Mouse (Mus musculus): ENCODE data around the gene Agap1. TPM values are rescaled to one million over a fixed set of nuclear protein-coding genes. Genes with fewer than 3 reads are reported as not detected.

Gene Agap1
- polyA plus RNA-seq, 1 experiment, result 31.6 TPM

GRCm38 (mm10) chr1:89938884-89939595 lies 484.4 kb downstream of the Agap1 start:
- no peak for TF ChIP-seq POLR2A (IDR thresholded peaks at IDR 0.05; ENCODE audit: low read depth, low read length)
- peak; percentile 44 for TF ChIP-seq CTCF (conservative IDR thresholded peaks at IDR 0.05; ENCODE audit: insufficient read depth, insufficient read length, low read depth, low read length)
- WGBS, result 51% methylated on average over 16 of the region's 16 CpGs
- no peak for DNase-seq

GRCm38 (mm10) chr1:89939596-89939960 lies 485.0 kb downstream of the Agap1 start:
- 37% methylated on average over 16 of the region's 16 CpGs for WGBS
- no peak overlapping the region for H3K27ac ChIP-seq (ENCODE audit: insufficient read depth, low read depth, low read length)
- peaks cover 13% of the 10 kb centered on the region for H3K27me3 ChIP-seq (replicated peaks; ENCODE audit: control insufficient read depth, insufficient read depth, low read length)
- no peak overlapping the region for H3K4me3 ChIP-seq (ENCODE audit: insufficient read depth, low read depth, low read length)
- no peak for TF ChIP-seq POLR2A (IDR thresholded peaks at IDR 0.05; ENCODE audit: low read depth, low read length)
- no peak for TF ChIP-seq CTCF (conservative IDR thresholded peaks at IDR 0.05; ENCODE audit: insufficient read depth, insufficient read length, low read depth, low read length)
- DNase-seq, result no peak
- no peaks in the 10 kb centered on the region for H3K4me1 ChIP-seq (ENCODE audit: control insufficient read depth, insufficient read depth, low read length)
- no peaks in the 10 kb centered on the region for H3K36me3 ChIP-seq (ENCODE audit: control insufficient read depth, insufficient read depth, low read length)

More at GRCm38 (mm10) chr1:89938884-89939595, 484.4 kb downstream of the Agap1 start:
- peaks cover 13% of the 10 kb centered on the region for H3K27me3 ChIP-seq (replicated peaks; ENCODE audit: control insufficient read depth, insufficient read depth, low read length)
- no peak overlapping the region for H3K4me3 ChIP-seq (ENCODE audit: insufficient read depth, low read depth, low read length)
- no peak overlapping the region for H3K27ac ChIP-seq (ENCODE audit: insufficient read depth, low read depth, low read length)
- H3K4me1 ChIP-seq (ENCODE audit: control insufficient read depth, insufficient read depth, low read length), result no peaks in the 10 kb centered on the region
- H3K36me3 ChIP-seq (ENCODE audit: control insufficient read depth, insufficient read depth, low read length), result no peaks in the 10 kb centered on the region

- Histone ChIP-seq H3K27ac (ENCODE audit: insufficient read depth, low read depth, low read length) (no peak overlapping the region), H3K4me3 (ENCODE audit: insufficient read depth, low read depth, low read length) (no peak overlapping the region), H3K36me3 (ENCODE audit: control insufficient read depth, insufficient read depth, low read length) (no peaks in the 10 kb centered on the region), H3K27me3 (replicated peaks; ENCODE audit: control insufficient read depth, insufficient read depth, low read length) (peaks cover 13% of the 10 kb centered on the region), H3K4me1 (ENCODE audit: control insufficient read depth, insufficient read depth, low read length) (no peaks in the 10 kb centered on the region)
- TF ChIP-seq CTCF (conservative IDR thresholded peaks at IDR 0.05; ENCODE audit: insufficient read depth, insufficient read length, low read depth, low read length) (peak; percentile 71), POLR2A (IDR thresholded peaks at IDR 0.05; ENCODE audit: low read depth, low read length) (no peak)
- WGBS, result 6% methylated on average over 34 of the region's 34 CpGs
- DNase-seq, result peak; percentile 80
Observed at GRCm38 (mm10) chr1:89939981-89940726, 485.5 kb downstream of the Agap1 start.

GRCm38 (mm10) chr1:89940961-89941524 lies 486.4 kb downstream of the Agap1 start:
- Histone ChIP-seq H3K4me1 (ENCODE audit: control insufficient read depth, insufficient read depth, low read length) (no peaks in the 10 kb centered on the region), H3K27me3 (replicated peaks; ENCODE audit: control insufficient read depth, insufficient read depth, low read length) (peaks cover 11% of the 10 kb centered on the region), H3K4me3 (ENCODE audit: insufficient read depth, low read depth, low read length) (no peak overlapping the region), H3K27ac (ENCODE audit: insufficient read depth, low read depth, low read length) (no peak overlapping the region), H3K36me3 (ENCODE audit: control insufficient read depth, insufficient read depth, low read length) (no peaks in the 10 kb centered on the region)
- 29% methylated on average over 15 of the region's 15 CpGs for WGBS
- TF ChIP-seq POLR2A (IDR thresholded peaks at IDR 0.05; ENCODE audit: low read depth, low read length) (no peak), CTCF (conservative IDR thresholded peaks at IDR 0.05; ENCODE audit: insufficient read depth, insufficient read length, low read depth, low read length) (no peak)
- no peak for DNase-seq

GRCm38 (mm10) chr1:89941701-89942381 lies 487.2 kb downstream of the Agap1 start:
- Histone ChIP-seq H3K27me3 (replicated peaks; ENCODE audit: control insufficient read depth, insufficient read depth, low read length) (peaks cover 11% of the 10 kb centered on the region), H3K36me3 (ENCODE audit: control insufficient read depth, insufficient read depth, low read length) (no peaks in the 10 kb centered on the region), H3K27ac (ENCODE audit: insufficient read depth, low read depth, low read length) (no peak overlapping the region), H3K4me3 (ENCODE audit: insufficient read depth, low read depth, low read length) (no peak overlapping the region), H3K4me1 (ENCODE audit: control insufficient read depth, insufficient read depth, low read length) (no peaks in the 10 kb centered on the region)
- 4% methylated on average over 40 of the region's 40 CpGs for WGBS
- TF ChIP-seq POLR2A (IDR thresholded peaks at IDR 0.05; ENCODE audit: low read depth, low read length), result no peak
- TF ChIP-seq CTCF (conservative IDR thresholded peaks at IDR 0.05; ENCODE audit: insufficient read depth, insufficient read length, low read depth, low read length), result no peak
- no peak for DNase-seq

GRCm38 (mm10) chr1:89942395-89942976 lies 487.9 kb downstream of the Agap1 start:
- Histone ChIP-seq H3K36me3 (ENCODE audit: control insufficient read depth, insufficient read depth, low read length) (no peaks in the 10 kb centered on the region), H3K4me3 (ENCODE audit: insufficient read depth, low read depth, low read length) (no peak overlapping the region), H3K27me3 (replicated peaks; ENCODE audit: control insufficient read depth, insufficient read depth, low read length) (peaks cover 11% of the 10 kb centered on the region), H3K4me1 (ENCODE audit: control insufficient read depth, insufficient read depth, low read length) (no peaks in the 10 kb centered on the region), H3K27ac (ENCODE audit: insufficient read depth, low read depth, low read length) (no peak overlapping the region)
- no peak for DNase-seq
- TF ChIP-seq CTCF (conservative IDR thresholded peaks at IDR 0.05; ENCODE audit: insufficient read depth, insufficient read length, low read depth, low read length) (no peak), POLR2A (IDR thresholded peaks at IDR 0.05; ENCODE audit: low read depth, low read length) (no peak)
- whole genome bisulfite sequencing, result 14% methylated on average over 15 of the region's 15 CpGs

Measured in kidney, adult 2 months (tissue).